Mouse (Mus musculus) hindbrain, embryonic 14.5 days (tissue): ENCODE measurements around the gene Clp1. TPM values are rescaled to one million over a fixed set of nuclear protein-coding genes. Genes with fewer than 3 reads are reported as not detected.

Source experiments
- ATAC-seq: fragments of 200-750 bp; cut with Nextera tagmentation; 2 replicates; pipeline ENCODE4 v1.8.0; 2017; ENCODE audit warnings: moderate number of reproducible peaks, mild to moderate bottlenecking, moderate TSS enrichment, moderate library complexity; ENCODE audit not compliant: low FRiP score
- DNase-seq: peaks from one replicate; pipeline ENCODE4 v3.0.0-alpha.2; 2015; ENCODE audit warnings: low spot score
- H3K27ac ChIP-seq: fragments of 300-500 bp; sonication (generic); 2 replicates; pipeline ENCODE4 v1.5.1; 2014; ENCODE audit warnings: mild to moderate bottlenecking, moderate library complexity
- H3K27me3 ChIP-seq: fragments of 300-500 bp; sonication (generic); 2 replicates; pipeline ENCODE4 v1.6.1; 2014; ENCODE audit warnings: mild to moderate bottlenecking, low read length, mixed read lengths; ENCODE audit not compliant: control insufficient read depth, insufficient read depth
- H3K36me3 ChIP-seq: fragments of 300-500 bp; sonication (generic); replicated peaks from 2 replicates; pipeline ENCODE4 v1.6.1; 2014; ENCODE audit not compliant: control insufficient read depth, insufficient read depth
- H3K4me1 ChIP-seq: fragments of 300-500 bp; sonication (generic); replicated peaks from 2 replicates; pipeline ENCODE4 v1.6.1; 2014; ENCODE audit warnings: antibody characterized with exemption, low read length, mixed read lengths; ENCODE audit not compliant: control insufficient read depth, insufficient read depth
- H3K4me2 ChIP-seq: fragments of 300-500 bp; sonication (generic); replicated peaks from 2 replicates; pipeline ENCODE4 v1.6.1; 2014; ENCODE audit warnings: mild to moderate bottlenecking, moderate library complexity
- H3K4me3 ChIP-seq: fragments of 300-500 bp; sonication (generic); replicated peaks from 2 replicates; pipeline ENCODE4 v1.5.1; 2014; ENCODE audit warnings: mild to moderate bottlenecking, low read length
- H3K9ac ChIP-seq: fragments of 300-500 bp; sonication (generic); 2 replicates; pipeline ENCODE4 v1.6.1; 2014
- H3K9me3 ChIP-seq: fragments of 300-500 bp; sonication (generic); 2 replicates; pipeline ENCODE4 v1.6.1; 2016; ENCODE audit warnings: low read length; ENCODE audit not compliant: control insufficient read depth
- WGBS: fragments of 180-500 bp; shearing (Covaris S2); extraction: QIAGEN DNeasy Blood & Tissue Kit; methylation state at CpG from one replicate; pipeline ENCODE4 v1.1.7; 2014; 5-methylcytosine and 5-hydroxymethylcytosine counted together
- polyA plus RNA-seq: library from polyadenylated mRNA; unstranded; fragments of >200 nt; fragmentation: Nextera tagmentation; extraction: Ambion mirVana; gene quantifications from 2 replicates; pipeline ENCODE4 v1.2.1, GENCODE M21; 2014

Clp1 gene
- polyA plus RNA-seq, 1 experiment from 2014 or later = 21.3 TPM

DNA sequence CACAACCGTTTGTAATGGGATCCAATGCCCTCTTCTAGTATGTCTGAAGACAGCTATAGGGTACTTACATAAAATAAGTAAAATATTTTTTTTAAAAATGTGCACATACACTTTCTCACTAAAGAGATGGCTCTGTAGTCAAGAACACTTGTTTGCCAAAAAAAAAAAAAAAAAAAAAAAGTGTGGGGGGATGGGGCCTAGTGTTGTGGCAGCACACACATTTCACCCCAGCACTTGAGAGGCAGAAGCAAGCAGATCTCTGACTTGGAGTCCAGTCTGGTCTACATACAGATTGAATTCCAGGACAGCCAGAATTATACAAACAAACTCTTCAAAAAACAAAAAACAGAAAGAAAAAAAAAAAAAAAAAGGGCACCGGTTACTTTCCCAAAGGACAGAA is 6.4 kb downstream of the Clp1 start:
- WGBS = 87% methylated on average over 2 of the region's 2 CpGs
- H3K4me3 ChIP-seq = no peak overlapping the region
- H3K9me3 ChIP-seq = no peaks in the 10 kb centered on the region
- no peak overlapping the region for H3K4me2 ChIP-seq
- H3K36me3 ChIP-seq = peaks cover 42% of the 10 kb centered on the region
- no peak for DNase-seq
- ATAC-seq = no peak
- H3K4me1 ChIP-seq = 0 out of 2 replicates have a peak, but pooled peaks cover 8% of the 10 kb centered on the region
- no peak overlapping the region for H3K27ac ChIP-seq
- H3K9ac ChIP-seq = no peak overlapping the region
- no peaks in the 10 kb centered on the region for H3K27me3 ChIP-seq

DNA sequence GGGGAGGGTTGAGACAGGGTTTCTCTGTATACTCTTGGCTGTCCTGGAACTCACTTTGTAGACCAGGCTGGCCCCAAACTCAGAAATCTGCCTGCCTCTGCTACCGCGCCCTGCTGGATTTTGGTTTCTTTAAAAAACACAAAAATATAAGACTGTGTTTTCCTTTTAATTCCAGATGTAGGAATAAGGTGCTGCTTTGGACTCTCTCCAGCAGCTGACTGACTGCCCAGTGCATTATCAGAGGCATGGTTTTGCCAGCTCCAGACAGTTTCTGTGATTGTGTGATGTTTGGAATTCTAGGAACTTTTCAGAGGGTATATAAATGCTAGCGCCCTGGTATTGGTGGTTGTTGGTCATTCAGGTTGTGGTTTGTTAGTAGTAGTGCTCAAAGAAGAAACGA is 9.8 kb downstream of the Clp1 start:
- H3K4me3 ChIP-seq = no peak overlapping the region
- ATAC-seq (no peak), DNase-seq (no peak)
- H3K9me3 ChIP-seq = no peaks in the 10 kb centered on the region
- H3K4me2 ChIP-seq = no peak overlapping the region
- peaks cover 17% of the 10 kb centered on the region for H3K36me3 ChIP-seq
- no peak overlapping the region for H3K27ac ChIP-seq
- H3K4me1 ChIP-seq = peaks cover 16% of the 10 kb centered on the region
- WGBS = 97% methylated on average over 4 of the region's 4 CpGs
- no peaks in the 10 kb centered on the region for H3K27me3 ChIP-seq
- no peak overlapping the region for H3K9ac ChIP-seq

DNA sequence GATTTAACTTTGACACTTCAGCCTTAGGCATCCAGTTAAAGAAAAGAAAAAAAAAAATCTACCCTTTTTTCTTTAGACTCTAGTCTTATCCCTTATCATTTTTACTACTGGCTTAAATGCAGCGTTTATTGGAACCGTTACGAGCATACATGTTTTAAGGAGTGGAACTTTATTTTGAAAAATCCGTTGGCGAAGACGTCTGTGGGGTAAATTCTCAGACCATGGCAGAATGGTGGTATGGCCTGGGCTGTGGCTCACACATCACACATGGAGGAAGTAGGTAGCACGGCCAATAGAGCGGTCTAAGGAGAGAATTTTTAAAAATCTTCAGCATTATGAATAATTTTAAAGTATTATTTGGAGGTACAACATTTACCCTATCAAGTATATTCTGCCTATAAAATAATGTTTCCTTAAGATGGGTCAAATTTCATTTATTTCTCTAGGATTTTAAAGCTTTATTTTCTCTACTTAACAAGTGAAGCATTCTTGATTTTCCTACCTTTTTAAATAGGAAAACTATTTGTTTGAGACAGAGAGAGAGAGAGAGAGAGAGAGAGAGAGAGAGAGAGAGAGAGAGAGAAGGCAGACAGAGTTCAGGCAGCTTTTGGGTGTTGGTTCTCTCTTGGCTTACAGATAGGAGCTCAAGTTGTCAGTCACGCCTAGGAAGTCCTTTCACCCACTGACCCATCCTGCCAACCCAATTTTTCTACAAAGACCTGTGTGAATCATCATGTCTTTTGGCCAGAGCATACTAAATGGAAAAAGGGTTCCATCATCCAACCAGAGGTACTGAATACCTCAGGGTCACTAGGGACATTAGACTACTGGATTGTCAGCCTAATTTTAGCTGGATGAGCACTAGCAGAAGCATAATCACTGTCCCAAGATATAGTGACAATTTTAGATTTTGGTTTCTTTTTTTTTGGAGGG is 10.5 kb downstream of the Clp1 start:
- H3K4me2 ChIP-seq = peak overlapping the region; percentile 89
- H3K27ac ChIP-seq = peak overlapping the region; percentile 95
- ATAC-seq (no peak), DNase-seq (no peak)
- no peaks in the 10 kb centered on the region for H3K9me3 ChIP-seq
- peaks cover 16% of the 10 kb centered on the region for H3K4me1 ChIP-seq
- H3K4me3 ChIP-seq = peak overlapping the region; percentile 98
- no peaks in the 10 kb centered on the region for H3K27me3 ChIP-seq
- 37% methylated on average over 9 of the region's 9 CpGs for WGBS
- peaks cover 10% of the 10 kb centered on the region for H3K36me3 ChIP-seq
- peak overlapping the region; percentile 69 for H3K9ac ChIP-seq

DNA sequence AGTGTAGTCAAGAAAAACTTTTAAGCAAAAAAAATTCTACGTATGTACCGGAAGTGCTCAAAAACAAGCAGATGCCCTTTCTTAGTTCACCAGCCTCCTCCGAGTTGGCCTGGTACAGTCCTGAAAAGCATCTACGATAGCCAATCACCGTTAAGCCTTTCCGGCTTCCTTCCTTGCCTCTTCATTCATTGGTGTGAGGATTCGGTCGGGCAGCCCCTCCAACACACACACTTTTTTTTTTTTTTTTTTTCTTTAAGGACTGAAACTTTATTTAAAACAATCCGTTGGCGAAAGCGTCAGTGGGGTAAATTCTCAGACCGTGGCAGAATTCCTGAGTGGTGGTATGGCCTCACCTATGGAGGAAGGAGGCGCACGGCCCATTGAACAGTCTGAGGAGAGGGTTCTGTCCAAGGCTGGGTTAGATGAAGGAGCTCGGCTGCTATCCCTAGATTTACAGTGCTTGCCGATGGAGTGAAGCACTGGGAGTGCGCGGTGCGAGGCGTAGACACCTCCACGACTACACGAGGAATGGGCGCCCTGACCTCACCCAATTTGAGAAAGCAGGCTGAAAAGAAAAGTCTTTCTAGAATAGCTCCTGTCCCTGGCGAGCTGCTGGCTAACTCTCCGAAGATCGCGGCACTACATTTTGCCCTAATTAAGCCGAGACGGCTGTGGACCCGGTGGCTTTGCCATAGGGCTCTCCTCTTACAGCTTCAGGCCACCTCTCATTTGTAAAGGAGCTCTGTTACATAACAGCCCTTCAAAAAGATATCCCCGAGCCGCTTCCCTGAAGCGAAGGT is 11.4 kb downstream of the Clp1 start:
- Histone ChIP-seq H3K27ac (peak overlapping the region; percentile 95), H3K4me3 (peak overlapping the region; percentile 98), H3K4me2 (peak overlapping the region; percentile 89), H3K36me3 (peaks cover 6% of the 10 kb centered on the region), H3K9me3 (no peaks in the 10 kb centered on the region), H3K9ac (peak overlapping the region; percentile 69), H3K4me1 (peaks cover 16% of the 10 kb centered on the region), H3K27me3 (no peaks in the 10 kb centered on the region)
- under 1% methylated on average over 33 of the region's 33 CpGs for WGBS
- ATAC-seq = peak; percentile 95
- DNase-seq = peak; percentile 87

DNA sequence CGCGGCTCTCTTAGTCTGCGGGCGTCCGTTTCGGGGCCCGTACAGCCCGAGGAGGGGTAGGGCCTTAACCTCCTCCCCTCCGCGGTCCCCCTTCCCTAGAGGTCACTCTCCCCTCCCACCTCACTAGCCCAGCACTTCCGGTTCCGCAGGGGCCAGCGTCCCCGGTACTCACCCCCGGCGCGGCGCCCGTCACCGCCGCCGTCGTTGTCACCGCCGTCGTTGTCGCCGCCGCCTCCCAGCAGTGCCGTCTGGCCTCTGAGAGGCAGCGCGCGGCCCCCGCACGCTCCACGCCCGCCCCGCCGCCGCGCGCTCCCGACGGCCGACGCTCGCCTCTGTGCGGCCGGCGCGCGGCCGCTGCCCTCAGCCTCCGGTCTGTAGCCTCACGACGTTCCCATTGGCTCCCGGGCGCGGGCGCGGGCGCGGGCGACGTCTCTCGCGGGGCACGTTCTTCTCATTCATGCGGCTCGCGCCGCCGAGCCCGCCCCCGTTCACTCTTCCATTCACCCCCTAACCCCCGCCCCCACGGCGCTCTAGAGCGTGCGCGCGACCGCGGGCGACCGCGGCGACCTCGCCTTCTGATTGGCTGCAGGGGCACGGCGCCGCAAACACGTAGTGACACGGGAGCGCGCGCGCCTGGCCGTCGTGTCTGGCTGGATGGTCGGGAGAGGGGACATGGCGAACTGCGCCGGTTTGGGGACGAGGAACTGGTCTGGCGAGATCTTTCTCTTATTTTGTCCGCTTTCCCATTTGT is 12.2 kb downstream of the Clp1 start, which contains the start of gene Zdhhc5:
Gene Zdhhc5, minus strand, starts transcription at position 370 of the 751 bp plus-strand sequence.
- Histone ChIP-seq H3K9ac (peak within 1 kb of the TSS; percentile 96), H3K36me3 (peaks cover 13% of the 10 kb centered on the region), H3K9me3 (no peaks in the 10 kb centered on the region), H3K27ac (peak within 1 kb of the TSS; percentile 95), H3K4me1 (peaks cover 16% of the 10 kb centered on the region), H3K27me3 (no peaks in the 10 kb centered on the region), H3K4me3 (peak within 1 kb of the TSS; percentile 98), H3K4me2 (peak within 1 kb of the TSS; percentile 89)
- DNase-seq = peak; percentile 97
- ATAC-seq = peak; percentile 98
- under 1% methylated on average over 96 of the region's 107 CpGs for WGBS

DNA sequence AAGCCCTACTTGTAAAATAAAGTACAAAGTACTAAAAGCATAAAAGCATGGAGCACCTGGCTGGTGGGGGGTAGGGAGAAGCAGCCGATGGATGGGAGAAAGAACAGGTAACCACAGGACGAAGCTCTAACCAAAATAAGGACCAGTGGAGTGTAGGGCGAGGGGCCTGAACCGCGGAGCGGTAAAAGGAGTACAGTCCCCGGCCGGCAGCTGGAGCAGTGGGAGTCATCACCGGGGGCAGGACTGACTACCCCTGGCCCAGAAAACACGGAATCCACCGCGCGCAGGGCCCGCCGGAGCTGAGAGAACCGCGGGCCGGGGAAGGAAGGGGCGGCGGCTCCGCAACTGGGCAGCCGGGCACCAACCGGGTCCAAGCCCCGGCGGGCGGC is 12.7 kb downstream of the Clp1 start:
- H3K4me2 ChIP-seq = peak overlapping the region; percentile 82
- WGBS = under 1% methylated on average over 22 of the region's 26 CpGs
- peaks cover 16% of the 10 kb centered on the region for H3K4me1 ChIP-seq
- H3K9me3 ChIP-seq = no peaks in the 10 kb centered on the region
- DNase-seq (no peak), ATAC-seq (no peak; the same call in 1 of the 2 replicates)
- H3K4me3 ChIP-seq = peak overlapping the region; percentile 98
- H3K9ac ChIP-seq = peak overlapping the region; percentile 96
- peaks cover 18% of the 10 kb centered on the region for H3K36me3 ChIP-seq
- H3K27ac ChIP-seq = peak overlapping the region; percentile 95
- no peaks in the 10 kb centered on the region for H3K27me3 ChIP-seq

DNA sequence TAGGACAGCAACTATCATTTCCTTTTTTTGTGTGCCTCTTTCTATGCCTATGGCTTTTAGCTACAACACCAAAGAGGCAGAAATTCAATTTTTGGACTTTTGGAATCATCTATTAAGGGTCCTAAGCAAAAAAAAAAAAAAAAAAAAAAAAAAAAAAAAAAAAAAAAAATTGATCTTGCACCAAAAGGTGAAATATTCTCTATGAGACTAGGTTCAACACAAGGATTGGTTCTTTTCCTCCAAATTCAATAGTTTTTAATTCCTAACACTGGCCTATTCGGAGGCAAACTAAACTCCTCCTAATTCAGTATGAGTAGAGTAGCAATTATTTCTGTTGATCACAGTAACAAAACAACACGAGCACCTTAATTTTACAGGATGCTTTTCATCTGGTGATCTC is 15.3 kb downstream of the Clp1 start:
- no peak overlapping the region for H3K4me3 ChIP-seq
- H3K27me3 ChIP-seq = no peaks in the 10 kb centered on the region
- DNase-seq (no peak), ATAC-seq (no peak)
- H3K4me2 ChIP-seq = no peak overlapping the region
- 96% methylated on average over 2 of the region's 2 CpGs for WGBS
- H3K9me3 ChIP-seq = no peaks in the 10 kb centered on the region
- H3K27ac ChIP-seq = no peak overlapping the region
- H3K9ac ChIP-seq = no peak overlapping the region
- H3K4me1 ChIP-seq = peaks cover 16% of the 10 kb centered on the region
- H3K36me3 ChIP-seq = peaks cover 41% of the 10 kb centered on the region

DNA sequence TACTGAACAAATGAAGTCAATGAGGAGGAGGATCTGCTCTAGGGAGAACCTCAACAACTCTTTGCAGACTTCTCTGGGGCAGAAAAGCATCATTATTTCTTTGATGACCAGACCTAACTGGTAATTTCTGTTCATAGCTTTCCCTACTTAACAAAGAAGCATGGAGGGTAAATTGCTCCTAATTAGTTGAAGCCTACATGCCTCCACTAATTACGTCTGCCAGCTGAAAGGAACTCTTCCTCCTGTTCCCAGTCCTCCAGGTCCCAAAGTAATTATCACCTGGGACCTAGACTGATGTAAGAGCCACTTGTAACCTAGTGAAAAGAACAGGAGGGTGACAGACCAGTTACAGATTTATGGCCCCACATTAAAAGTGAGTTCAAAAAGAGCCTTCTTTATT is 19.6 kb downstream of the Clp1 start:
- Histone ChIP-seq H3K4me2 (no peak overlapping the region), H3K27me3 (no peaks in the 10 kb centered on the region), H3K9me3 (no peaks in the 10 kb centered on the region), H3K4me3 (no peak overlapping the region), H3K36me3 (peaks cover 73% of the 10 kb centered on the region), H3K27ac (no peak overlapping the region), H3K9ac (no peak overlapping the region), H3K4me1 (no peaks in the 10 kb centered on the region; the same call in 1 of the 2 replicates)
- ATAC-seq (no peak), DNase-seq (no peak)
- WGBS = 56% methylated on average over 1 of the region's 1 CpGs
